Mouse (Mus musculus) CH12F3 (cell line): ENCODE measurements around the gene Defb28.

Experiments
- in situ Hi-C: fragments of 300-500 bp; cut with MboI; formaldehyde crosslinking; loops from 2 replicates; pipeline ENCODE4 v1.14.3; 2020; ENCODE audit warnings: low sequenced_read_pairs

Gene Defb28

GRCm38 (mm10) chr2:152517981-152518380, at the start of gene Defb28:
Defb28 (plus strand) TSS chr2:152518255.
- in situ Hi-C loops, result no loop called here

DNA sequence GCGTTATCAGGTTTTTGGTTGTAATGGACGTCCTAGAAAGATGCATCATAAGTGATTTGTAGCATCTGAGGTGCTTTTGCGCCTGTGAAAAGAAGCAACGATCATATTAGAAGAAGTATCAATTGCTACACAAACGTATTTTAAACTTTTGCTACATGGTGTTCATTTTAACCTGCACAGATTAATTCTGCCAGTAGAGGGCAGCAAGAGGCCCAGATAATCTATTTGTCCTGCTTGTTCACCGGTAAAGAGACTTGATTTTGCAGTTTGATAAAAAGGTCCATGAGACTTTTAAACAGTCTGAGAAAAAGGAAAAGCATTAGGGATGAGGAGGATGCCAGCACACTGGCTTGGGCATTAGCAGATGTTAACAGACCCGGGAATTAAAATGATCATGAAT, 47.1 kb upstream of the Defb28 start:
- in situ Hi-C loops, result no loop called here

DNA sequence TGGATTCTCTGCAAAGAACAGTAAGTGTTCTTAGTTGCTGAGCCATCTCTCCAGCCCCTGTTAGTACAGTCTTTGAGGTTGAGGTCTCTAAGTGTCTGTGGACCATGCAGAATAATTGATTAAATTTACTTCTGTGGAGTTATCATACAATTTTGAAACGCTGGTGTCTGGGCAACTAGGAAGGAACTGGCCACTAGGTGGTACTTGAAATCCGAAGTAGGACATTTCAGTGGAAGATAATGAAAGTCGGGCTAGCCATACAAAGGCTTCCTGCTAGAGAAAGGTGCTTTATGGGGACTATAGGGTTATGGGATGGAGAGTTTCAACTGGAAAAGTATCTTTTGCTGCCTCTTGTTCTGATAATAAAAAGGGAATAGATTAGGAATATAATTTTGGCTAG, 45.6 kb upstream of the Defb28 start:
- in situ Hi-C loops, result no loop called here

GRCm38 (mm10) chr2:152476763-152477162, 41.3 kb upstream of the Defb28 start, which contains the start of gene Defb20:
Defb20 (plus strand) TSS chr2:152477063.
- in situ Hi-C loops, result no loop called here

- in situ Hi-C loops, result no loop called here
These were observed 37.2 kb upstream of the Defb28 start for GRCm38 (mm10) chr2:152480881-152481280.

DNA sequence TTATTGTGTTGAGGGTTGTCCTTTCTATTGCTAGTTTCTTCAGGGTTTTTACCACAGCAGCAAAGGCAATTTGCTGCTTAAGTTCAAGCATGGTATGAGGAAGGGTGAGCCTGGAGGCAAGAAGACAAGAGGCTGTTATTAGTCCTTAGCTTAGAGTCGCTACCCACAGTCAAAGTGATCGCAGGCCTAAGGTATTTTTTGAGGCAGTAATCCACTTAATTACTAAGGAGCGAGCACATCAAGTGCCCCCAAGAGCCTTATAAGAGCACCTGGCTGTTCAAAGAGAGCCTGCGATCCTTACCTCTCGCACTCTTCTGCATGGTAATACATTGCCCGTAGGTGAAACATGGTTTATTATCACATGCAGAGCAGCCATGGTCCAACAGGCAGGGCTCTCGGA, 36.3 kb upstream of the Defb28 start:
- in situ Hi-C loops, result no loop called here

DNA sequence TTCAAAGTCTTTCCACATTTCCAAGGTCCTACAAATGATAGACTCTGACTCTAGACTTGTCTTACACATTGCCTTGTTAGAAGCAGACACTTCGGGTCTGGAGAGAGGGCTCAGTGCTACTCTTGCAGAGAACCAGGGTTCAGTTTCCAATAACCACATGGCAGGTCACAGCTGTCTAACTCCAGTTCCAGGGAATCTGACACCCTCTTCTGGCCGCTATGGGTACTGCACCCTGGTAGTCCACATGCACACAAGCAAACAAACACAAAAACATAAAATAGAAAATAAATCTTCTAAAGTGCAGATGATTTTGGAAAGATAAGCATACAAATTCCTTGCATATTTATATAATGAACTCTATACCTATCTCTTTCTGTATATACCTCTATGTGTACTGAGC, 31.0 kb upstream of the Defb28 start:
- in situ Hi-C loops, result no loop called here

DNA sequence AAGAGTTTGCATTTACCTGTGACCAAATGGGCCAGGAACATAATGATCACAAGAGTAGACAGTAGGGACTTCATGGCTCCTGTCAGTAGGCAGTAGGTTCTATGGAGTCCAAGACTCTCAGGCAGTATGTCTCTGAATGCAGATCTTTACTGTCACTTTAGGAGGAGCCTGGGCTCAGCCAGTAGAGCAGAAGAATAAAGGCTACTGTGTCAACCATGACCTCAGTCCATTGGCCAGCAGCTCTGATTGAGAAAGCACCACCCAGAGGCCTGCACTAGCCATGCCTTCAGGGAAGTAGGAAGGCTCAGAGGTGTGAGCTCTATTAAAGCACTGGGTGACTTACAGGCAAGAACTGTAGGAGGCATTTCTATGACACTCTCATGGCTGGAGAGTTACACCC, 28.0 kb upstream of the Defb28 start, which contains the start of gene Defb22:
TSS of gene Defb22 (minus strand) at position 101 of the 400 bp plus-strand sequence.
- in situ Hi-C loops, result no loop called here

- in situ Hi-C loops, result no loop called here
These were observed 24.9 kb upstream of the Defb28 start for GRCm38 (mm10) chr2:152493151-152493550.

DNA sequence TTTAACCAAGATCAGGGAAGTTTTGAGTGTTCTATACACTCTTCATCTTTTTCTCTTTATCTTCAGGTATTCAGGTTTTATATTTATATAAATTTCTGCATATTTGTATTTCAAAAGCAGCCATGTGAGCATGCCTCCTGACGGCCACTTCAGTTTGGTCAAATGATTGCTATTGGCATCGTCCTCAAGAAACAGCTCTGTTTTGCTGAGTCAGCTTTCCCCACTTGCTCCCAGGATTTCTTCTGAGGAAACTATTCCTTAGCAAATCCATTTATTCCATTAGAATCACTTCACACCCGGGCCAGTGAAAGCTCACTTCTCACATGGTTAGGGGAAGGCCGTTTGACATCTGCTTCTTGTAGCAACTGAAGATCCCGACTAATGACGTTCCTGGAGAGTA, 20.0 kb upstream of the Defb28 start:
- in situ Hi-C loops, result no loop called here

GRCm38 (mm10) chr2:152500204-152500862, 17.7 kb upstream of the Defb28 start:
- in situ Hi-C loops, result no loop called here

- in situ Hi-C loops, result no loop called here
These were observed 17.2 kb upstream of the Defb28 start for GRCm38 (mm10) chr2:152500863-152501229.

DNA sequence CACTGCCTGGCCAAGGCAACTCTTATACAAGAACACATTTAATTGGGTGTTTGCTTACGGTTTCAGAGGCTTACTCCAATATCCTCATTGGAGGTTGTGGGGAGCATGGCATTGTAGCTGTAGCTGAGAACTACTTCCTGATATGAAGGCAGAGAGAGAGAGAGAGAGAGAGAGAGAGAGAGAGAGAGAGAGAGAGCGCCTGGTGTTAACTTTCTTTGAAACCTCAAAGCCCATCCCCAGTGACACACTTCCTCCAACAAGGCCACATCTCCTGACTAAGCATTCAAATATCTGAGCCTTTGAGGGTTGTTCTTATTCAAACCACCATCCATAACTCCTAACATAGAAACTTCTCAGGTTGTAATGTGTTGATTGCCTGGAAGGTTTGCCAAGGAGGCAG, 14.1 kb upstream of the Defb28 start:
- in situ Hi-C loops, result no loop called here

GRCm38 (mm10) chr2:152511592-152511991, 6.5 kb upstream of the Defb28 start, which contains the start of gene Defb26:
Defb26 (minus strand) TSS chr2:152511692.
- in situ Hi-C loops, result no loop called here

- in situ Hi-C loops, result no loop called here
These were observed 2.0 kb upstream of the Defb28 start for GRCm38 (mm10) chr2:152516084-152516483.

GRCm38 (mm10) chr2:152539944-152540710, 22.1 kb downstream of the Defb28 start, which contains the start of gene Defb29:
Defb29 (minus strand) TSS chr2:152540098.
- in situ Hi-C loops, result no loop called here

DNA sequence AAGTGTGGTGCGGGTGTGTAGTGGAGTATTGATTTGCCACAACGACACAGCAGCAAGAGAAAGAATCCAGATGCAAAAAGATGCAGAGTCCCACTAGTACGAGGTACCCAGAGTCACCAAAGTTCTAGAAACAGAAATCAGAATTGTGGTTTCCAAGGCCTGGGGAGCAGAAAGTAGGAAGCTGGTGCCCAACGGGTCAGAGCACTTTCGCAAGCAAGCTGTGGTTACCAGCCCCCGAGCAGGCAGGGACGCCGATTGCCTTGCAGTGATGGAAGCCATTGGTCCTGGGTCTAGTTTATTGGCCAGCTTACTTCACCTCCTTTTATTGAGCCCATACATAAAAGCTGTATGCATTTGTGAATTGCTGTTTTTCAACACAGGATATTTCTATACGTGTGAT, 23.9 kb downstream of the Defb28 start:
- in situ Hi-C loops, result no loop called here

DNA sequence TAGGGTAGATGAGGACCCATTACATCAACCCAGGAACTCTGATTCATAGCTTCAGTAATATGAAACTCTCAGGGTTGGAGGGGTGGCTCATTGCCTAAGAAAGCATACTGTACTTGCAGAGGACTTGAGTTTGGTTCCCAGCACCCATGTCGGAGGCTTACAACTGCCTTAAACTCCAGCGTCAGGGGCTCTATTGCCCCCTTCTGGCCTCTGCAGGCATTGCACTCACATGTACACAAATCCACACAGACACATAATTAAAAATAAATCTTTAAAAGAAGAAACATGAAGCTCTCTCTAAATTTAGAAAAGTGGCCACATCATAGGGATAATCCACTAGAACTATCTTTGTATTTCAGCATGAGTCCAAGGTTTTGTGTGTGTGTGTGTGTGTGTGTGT, 24.8 kb downstream of the Defb28 start:
- in situ Hi-C loops, result no loop called here

DNA sequence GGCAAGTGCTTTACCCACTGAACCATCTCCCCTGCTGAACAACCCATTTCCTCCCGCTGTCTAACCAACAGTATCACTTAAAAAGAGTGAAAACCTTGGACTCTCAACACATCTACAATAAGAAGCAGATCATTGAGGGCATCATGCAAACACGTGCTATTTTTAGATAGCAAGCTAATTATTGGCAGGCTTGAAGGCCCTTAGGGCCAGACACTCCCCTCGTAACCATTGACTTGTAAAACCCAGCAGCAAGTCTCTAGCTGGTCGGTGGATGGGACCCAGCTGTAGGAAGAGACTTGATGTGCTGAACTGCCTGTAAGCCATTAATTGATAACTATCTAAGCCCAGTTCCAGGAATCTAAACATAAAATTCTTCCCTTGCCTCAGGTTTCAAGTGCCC, 25.4 kb downstream of the Defb28 start:
- in situ Hi-C loops, result no loop called here

- in situ Hi-C loops, result no loop called here
These were observed 26.6 kb downstream of the Defb28 start for GRCm38 (mm10) chr2:152544691-152545090.

- in situ Hi-C loops, result no loop called here
These were observed 30.1 kb downstream of the Defb28 start for GRCm38 (mm10) chr2:152548124-152548523.

DNA sequence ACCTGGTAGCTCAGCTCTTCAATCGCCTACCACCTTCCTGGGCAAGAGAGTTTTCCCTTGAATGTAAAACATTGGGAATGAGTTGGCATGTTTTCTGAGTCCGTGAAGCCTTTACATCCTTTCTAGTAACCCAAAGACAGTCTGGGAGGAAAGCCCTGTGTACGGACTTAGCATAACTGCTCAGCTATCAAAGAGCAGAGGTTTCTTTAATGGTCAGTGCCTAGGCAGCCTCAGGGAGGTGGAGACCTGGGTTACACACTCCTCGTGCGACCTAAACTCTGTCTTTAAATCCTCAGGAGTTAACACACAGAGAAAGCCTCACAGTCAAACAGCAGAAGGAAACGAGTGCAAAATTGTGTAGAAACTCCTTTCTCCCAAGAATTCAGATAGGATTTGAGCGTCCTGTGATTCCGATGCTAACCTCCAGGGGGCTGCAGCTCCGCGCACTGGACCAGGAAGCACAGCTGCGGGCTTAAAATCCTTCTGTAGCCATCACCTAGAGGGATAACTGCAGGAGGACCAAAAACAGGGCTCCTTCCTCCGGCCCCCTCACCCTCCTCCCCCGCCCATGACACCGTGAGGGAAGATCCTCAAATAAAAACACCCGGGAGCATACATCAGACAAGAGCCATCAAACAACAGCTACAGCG, 35.8 kb downstream of the Defb28 start:
- in situ Hi-C loops, result no loop called here
